Mouse (Mus musculus) G1E (cell line): ENCODE measurements around the gene Mxi1.

Experiments used
- CTCF ChIP-seq: IDR thresholded peaks from 2 replicates; pipeline ENCODE4 v1.5.1; 2012; ENCODE audit warnings: low read depth, low read length, inconsistent platforms, mixed read lengths
- TAL1 ChIP-seq: conservative IDR thresholded peaks from 2 replicates; pipeline ENCODE4 v1.6.1; 2012; ENCODE audit warnings: low read depth, low read length, inconsistent platforms, mixed read lengths

DNA sequence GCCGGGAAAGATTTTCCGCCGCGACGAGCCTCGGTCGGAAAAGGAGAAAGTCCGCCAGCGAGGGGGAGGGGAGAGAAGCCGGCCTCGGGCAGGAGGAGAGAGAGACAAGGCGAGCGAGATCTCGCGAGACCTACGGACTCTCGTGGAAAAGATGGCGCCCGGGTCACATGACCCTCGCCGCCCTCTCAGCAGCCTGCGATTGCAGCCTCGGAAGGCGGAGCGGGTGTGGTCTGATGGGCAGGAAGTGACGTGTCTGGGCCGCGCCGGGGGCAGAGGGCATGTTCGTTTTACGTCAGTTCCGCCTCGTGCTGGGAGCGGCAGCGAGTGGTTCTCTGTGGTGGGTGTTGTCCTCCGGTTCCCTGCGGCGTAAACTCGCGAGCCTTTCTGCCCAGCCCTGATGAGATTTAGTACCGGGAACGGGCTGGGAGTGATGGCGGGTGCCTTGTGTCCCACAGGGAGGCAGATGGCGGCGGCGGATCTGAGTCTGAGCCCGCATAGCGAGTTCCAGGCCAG, 80.2 kb downstream of the Mxi1 start, which contains the start of gene Smndc1:
- TF ChIP-seq CTCF (no peak), TAL1 (no peak)
